Mouse (Mus musculus) layer of hippocampus, adult 2 months (tissue): ENCODE measurements around the gene AB124611. TPM values are rescaled to one million over a fixed set of nuclear protein-coding genes. Genes with fewer than 3 reads are reported as not detected.
A peak's percentile ranks its signal among the peaks of the same experiment; 100 is the strongest.
"Not testable (repeated sequence)": the region's sequence is repeated elsewhere in the genome, so short reads cannot be mapped to it uniquely, and the experiment has no call there.

Experiments used
- DNase-seq, 2 experiments: peaks; one replicate each; pipeline ENCODE4 v3.0.0; 2022; ENCODE audit warnings: low spot score in 2 of 2
- H3K27ac ChIP-seq: fragments of 200-600 bp; 2 replicates; pipeline ENCODE4 v1.8.1; 2022
- H3K4me3 ChIP-seq: fragments of 200-600 bp; 2 replicates; pipeline ENCODE4 v1.8.1; 2022; ENCODE audit warnings: mild to moderate bottlenecking
- CTCF ChIP-seq: fragments of 200-600 bp; conservative IDR thresholded peaks from 2 replicates; pipeline ENCODE4 v1.8.1; 2022; ENCODE audit warnings: antibody characterized with exemption, mild to moderate bottlenecking, moderate library complexity
- microRNA-seq, 2 experiments: library from miRNA; unstranded; fragments of <30 nt; microRNA quantifications; one replicate each; pipeline ENCODE4 v1.2.0; 2021
- total RNA-seq, 2 experiments: library from RNA; stranded (reverse); gene quantifications; 2 replicates each; pipeline ENCODE4 v1.2.3; 2021

AB124611 gene
- total RNA-seq, 2 experiments from 2014 or later, result 0.27 to 0.44 TPM

DNA sequence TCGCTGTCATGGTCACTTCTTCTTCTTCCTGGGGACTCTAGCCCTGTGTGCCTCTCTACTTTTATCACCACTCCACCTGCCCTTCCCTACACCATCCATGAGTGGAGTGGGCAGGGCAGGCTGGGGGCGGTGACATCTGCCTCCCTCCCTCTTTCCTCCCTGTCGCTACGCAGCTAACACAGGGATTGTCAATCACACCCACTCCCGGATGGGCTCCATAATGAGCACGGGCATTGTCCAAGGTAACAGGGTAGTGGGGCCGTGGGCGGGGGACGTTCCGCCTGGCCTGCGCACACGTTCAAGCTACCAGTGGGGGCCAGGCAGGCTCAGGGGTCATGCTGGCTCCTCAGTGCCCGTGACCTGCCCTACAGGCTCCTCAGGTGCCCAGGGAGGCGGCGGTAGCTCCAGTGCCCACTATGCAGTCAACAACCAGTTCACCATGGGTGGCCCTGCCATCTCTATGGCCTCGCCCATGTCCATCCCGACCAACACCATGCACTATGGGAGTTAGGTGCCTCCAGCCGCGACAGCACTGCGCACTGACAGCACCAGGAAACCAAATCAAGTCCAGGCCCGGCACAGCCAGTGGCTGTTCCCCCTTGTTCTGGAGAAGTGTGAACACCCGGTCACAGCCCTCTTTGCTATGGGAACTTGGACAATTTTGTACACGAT, 61.8 kb downstream of the AB124611 start:
- no peak overlapping the region for H3K4me3 ChIP-seq
- TF ChIP-seq CTCF, result no peak
- peak overlapping the region; percentile 68 for H3K27ac ChIP-seq
- DNase-seq, result no peak

GRCm38 (mm10) chr9:21588350-21588749, 62.4 kb downstream of the AB124611 start:
- no peak for DNase-seq
- H3K27ac ChIP-seq, result no peak overlapping the region; the same call in 1 of the 2 replicates
- no peak for TF ChIP-seq CTCF
- H3K4me3 ChIP-seq, result no peak overlapping the region

DNA sequence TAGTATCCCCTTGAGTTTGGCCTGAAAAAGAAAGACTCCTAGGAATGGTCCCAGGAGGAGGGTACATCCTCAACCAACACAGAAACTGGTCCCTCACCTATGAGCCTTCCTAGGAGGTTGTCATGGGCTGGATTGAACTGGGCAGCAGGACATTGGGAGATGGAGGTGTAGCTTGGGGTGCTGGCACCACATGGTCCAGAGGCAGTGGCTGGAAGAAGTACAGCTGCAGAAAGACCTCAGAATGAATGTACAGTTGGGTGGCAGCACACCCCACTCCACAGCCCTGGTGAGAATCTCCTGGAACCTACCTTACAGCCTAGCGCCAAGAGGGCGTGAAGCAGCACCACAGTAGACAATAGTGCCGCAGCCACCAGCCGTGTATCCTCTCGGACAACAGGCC, 63.6 kb downstream of the AB124611 start:
- Histone ChIP-seq H3K4me3 (no peak overlapping the region), H3K27ac (no peak overlapping the region)
- no peak for DNase-seq
- TF ChIP-seq CTCF, result no peak

DNA sequence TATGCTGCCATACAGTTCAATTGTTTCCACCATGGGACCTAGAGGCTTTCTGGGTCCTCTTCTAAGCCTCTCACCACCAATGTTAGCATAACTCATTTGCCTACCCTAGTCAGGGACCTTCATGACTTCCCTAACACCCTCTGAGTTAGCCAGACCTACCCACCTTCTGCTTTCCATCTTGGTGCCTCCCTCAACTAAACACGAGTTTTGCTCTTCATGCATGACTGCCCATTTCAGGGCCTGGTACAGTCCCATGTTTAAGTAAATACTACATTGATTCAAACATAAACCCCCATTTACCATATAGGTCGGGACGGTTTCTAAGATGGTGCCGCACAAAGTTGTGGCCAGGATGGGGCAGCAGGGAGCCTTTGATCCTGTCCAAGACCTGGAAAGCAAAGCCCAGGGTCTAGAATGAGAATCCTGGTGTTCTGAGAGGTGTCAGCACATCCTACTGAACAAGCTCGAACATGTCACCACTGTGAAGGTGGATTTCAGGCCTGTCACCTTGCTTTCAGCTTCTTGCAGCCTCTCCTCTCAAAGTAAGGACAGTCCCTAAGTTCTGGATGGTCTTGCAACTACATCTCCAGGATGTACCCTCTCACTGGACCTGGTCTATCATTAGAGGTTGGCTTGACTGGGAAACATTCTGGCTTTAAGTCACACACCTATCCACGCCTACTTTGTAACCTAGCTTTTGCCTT, 65.3 kb downstream of the AB124611 start:
- peak overlapping the region; percentile 90; the same call in 1 of the 2 replicates for H3K27ac ChIP-seq
- H3K4me3 ChIP-seq, result no peak overlapping the region; the same call in 1 of the 2 replicates
- TF ChIP-seq CTCF, result no peak
- no peak for DNase-seq

GRCm38 (mm10) chr9:21591831-21592702, 66.1 kb downstream of the AB124611 start:
- DNase-seq, result no peak
- TF ChIP-seq CTCF, result no peak
- Histone ChIP-seq H3K27ac (peak overlapping the region; percentile 90), H3K4me3 (peak overlapping the region; percentile 91)

- peak within 1 kb of the TSS; percentile 90 for H3K27ac ChIP-seq
- peak; percentile 92 to 94 for DNase-seq
- peak within 1 kb of the TSS; percentile 91 for H3K4me3 ChIP-seq
- TF ChIP-seq CTCF, result no peak
These were observed 66.7 kb downstream of the AB124611 start, which contains the start of the genes Timm29 and Yipf2 for GRCm38 (mm10) chr9:21592703-21593121. Gene Timm29, plus strand, starts transcription at chr9:21592722. Gene Yipf2, minus strand, starts transcription at chr9:21592828.

DNA sequence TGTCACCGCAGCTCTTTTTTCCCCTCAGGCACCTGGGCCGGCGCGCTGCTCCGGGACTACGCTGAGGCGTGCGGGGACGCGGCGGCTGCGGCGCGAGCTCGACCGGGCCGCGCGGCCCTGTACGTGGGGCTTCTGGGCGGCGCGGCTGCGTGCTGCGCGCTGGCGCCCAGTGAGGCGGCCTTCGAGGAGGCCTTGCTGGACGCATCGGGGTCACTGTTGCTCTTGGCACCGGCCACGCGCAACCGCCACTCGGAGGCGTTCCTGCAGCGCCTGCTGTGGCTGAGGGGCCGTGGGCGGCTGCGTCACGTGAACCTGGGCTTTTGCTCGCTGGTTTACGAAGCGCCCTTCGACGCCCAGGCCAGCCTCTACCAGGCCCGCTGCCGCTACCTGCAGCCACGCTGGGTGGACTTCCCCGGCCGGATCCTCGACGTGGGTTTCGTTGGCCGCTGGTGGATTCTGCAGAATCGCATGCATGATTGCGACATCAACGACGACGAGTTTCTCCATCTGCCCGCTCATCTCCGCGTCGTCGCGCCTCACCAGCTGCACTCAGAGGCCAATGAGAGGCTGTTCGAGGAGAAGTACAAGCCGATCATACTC, 67.2 kb downstream of the AB124611 start:
- TF ChIP-seq CTCF, result no peak
- Histone ChIP-seq H3K27ac (peak overlapping the region; percentile 90), H3K4me3 (peak overlapping the region; percentile 91)
- DNase-seq, result peak; percentile 49 to 67

- DNase-seq, result not testable (repeated sequence)
- peak overlapping the region; percentile 90; the same call in 1 of the 2 replicates for H3K27ac ChIP-seq
- peak overlapping the region; percentile 91 for H3K4me3 ChIP-seq
These were observed 68.4 kb downstream of the AB124611 start for GRCm38 (mm10) chr9:21594350-21594749.

- DNase-seq, result no peak
- peak overlapping the region; percentile 91 for H3K4me3 ChIP-seq
- no peak for TF ChIP-seq CTCF
- peak overlapping the region; percentile 90; the same call in 1 of the 2 replicates for H3K27ac ChIP-seq
These were observed 68.9 kb downstream of the AB124611 start for GRCm38 (mm10) chr9:21594838-21595237.

Small RNAs within 50 kb of the gene (microRNA-seq; reads per million reads assigned to microRNA genes)
- gene Mir199a-1, result 0 to 0.32 reads per million in 2 experiments

Other genes starting within 250 kb of the AB124611 start
- gene Kri1, start 238.2 kb upstream of the AB124611 start, total RNA-seq, result 10 to 100 TPM; 45.1 to 46.6 TPM
- 10 to 100 TPM; 53.7 to 54.4 TPM for gene Cdkn2d, start 234.8 kb upstream of the AB124611 start, total RNA-seq
- under 1 TPM; 0.41 to 0.76 TPM for gene Ap1m2, start 213.8 kb upstream of the AB124611 start, total RNA-seq
- 10 to 100 TPM; 50.7 to 52.6 TPM for gene Slc44a2, start 205.5 kb upstream of the AB124611 start, total RNA-seq
- 100 to 1,000 TPM; 106 to 108 TPM for gene Ilf3, start 158.3 kb upstream of the AB124611 start, total RNA-seq
- 10 to 100 TPM; 31.2 to 46.2 TPM for gene Qtrt1, start 114.3 kb upstream of the AB124611 start, total RNA-seq
- gene Dnm2, start 101.3 kb upstream of the AB124611 start, total RNA-seq, result 10 to 100 TPM; 58.0 to 69.6 TPM
- 10 to 100 TPM; 13.5 to 15.5 TPM for gene Tmed1, start 15.9 kb upstream of the AB124611 start, total RNA-seq
- 10 to 100 TPM; 75.9 to 85.6 TPM for gene Carm1, start 20.7 kb downstream of the AB124611 start, total RNA-seq
- 10 to 100 TPM; 58.3 to 62.0 TPM for gene Timm29, start 66.5 kb downstream of the AB124611 start, total RNA-seq
- 10 to 100 TPM; 18.6 to 19.8 TPM for gene Yipf2, start 66.7 kb downstream of the AB124611 start, total RNA-seq
- 100 to 1,000 TPM; 114 to 115 TPM for gene Smarca4, start 90.0 kb downstream of the AB124611 start, total RNA-seq
- gene Ldlr, start 197.3 kb downstream of the AB124611 start, total RNA-seq, result 10 to 100 TPM; 12.0 to 16.2 TPM
- 1 to 10 TPM; 2.2 to 2.9 TPM for gene Spc24, start 234.1 kb downstream of the AB124611 start, total RNA-seq